Mouse (Mus musculus): ENCODE data around the gene Higd1a. TPM values are rescaled to one million over a fixed set of nuclear protein-coding genes. Genes with fewer than 3 reads are reported as not detected.

Higd1a gene
- total and polyA plus RNA-seq, 2 experiments from 2014 or later: 30.6 to 179 TPM

DNA sequence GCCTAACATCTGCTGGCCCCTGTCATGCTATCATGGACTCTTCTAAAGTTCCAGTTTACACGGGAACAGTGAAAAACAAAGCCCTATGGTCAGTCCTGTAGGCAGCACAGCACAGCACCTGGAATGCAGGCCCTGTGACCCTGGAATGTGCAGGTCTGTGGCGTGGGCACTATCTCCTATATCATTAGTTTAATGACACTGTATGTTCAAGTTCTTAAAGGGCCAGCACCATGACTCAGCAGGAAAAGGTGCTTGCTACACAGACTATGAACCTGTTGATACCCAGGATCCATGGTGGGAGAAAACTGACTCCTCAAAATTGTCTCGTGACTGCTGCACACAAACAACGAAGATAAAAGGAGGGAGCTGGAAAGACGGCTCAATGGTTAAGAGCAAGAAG lies 10.3 kb downstream of the Higd1a start:
- H3K4me1 ChIP-seq (ENCODE audit: insufficient read depth, low read length): no peaks in the 10 kb centered on the region
- no peak for DNase-seq (ENCODE audit: low spot score)
- H3K27me3 ChIP-seq (ENCODE audit: insufficient read depth, low read length): no peaks in the 10 kb centered on the region
- H3K4me2 ChIP-seq (ENCODE audit: low read depth, low read length, poor library complexity, severe bottlenecking): no peak overlapping the region
- ATAC-seq (ENCODE audit: low FRiP score): no peak
- no peaks in the 10 kb centered on the region for H3K9me3 ChIP-seq (ENCODE audit: low read length)
- no peak overlapping the region for H3K27ac ChIP-seq (ENCODE audit: low read depth, low read length)
- peaks cover 24% of the 10 kb centered on the region; the same call in 1 of the 2 replicates for H3K36me3 ChIP-seq (ENCODE audit: insufficient read depth, low read length)
- WGBS: 81% methylated on average over 5 of the region's 5 CpGs
- H3K9ac ChIP-seq (replicated peaks; ENCODE audit: low read length, poor library complexity, severe bottlenecking): no peak overlapping the region
- no peak overlapping the region for H3K4me3 ChIP-seq (ENCODE audit: low read depth, low read length)
- TF ChIP-seq CTCF (IDR thresholded peaks at IDR 0.05): no peak

DNA sequence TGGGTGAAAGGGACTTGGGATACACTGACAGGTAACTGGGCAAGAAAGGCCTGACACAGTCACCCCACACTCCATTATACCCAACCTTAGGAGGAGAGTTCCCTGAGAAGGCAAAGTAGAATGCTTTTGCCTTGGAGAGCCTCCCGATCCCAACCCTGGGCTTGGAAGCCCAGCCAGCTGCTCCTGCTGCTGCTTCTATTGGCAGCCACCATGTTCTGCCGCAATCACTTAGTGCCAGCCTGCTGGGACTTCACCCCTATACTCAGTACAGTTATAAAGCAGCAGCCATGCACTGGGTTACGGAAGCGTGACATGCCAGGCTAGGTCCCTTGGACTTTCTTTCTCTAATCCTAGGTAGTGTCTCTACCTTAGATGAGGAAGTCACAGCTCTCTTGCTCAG lies 11.0 kb downstream of the Higd1a start:
- no peak for TF ChIP-seq CTCF (IDR thresholded peaks at IDR 0.05)
- no peaks in the 10 kb centered on the region for H3K9me3 ChIP-seq (ENCODE audit: low read length)
- no peak for DNase-seq (ENCODE audit: low spot score)
- WGBS: 95% methylated on average over 4 of the region's 4 CpGs
- no peak overlapping the region for H3K4me3 ChIP-seq (ENCODE audit: low read depth, low read length)
- no peak overlapping the region for H3K27ac ChIP-seq (ENCODE audit: low read depth, low read length)
- ATAC-seq (ENCODE audit: low FRiP score): no peak
- H3K4me2 ChIP-seq (ENCODE audit: low read depth, low read length, poor library complexity, severe bottlenecking): no peak overlapping the region
- H3K9ac ChIP-seq (replicated peaks; ENCODE audit: low read length, poor library complexity, severe bottlenecking): no peak overlapping the region
- H3K36me3 ChIP-seq (ENCODE audit: insufficient read depth, low read length): peaks cover 24% of the 10 kb centered on the region; the same call in 1 of the 2 replicates
- no peaks in the 10 kb centered on the region for H3K4me1 ChIP-seq (ENCODE audit: insufficient read depth, low read length)
- no peaks in the 10 kb centered on the region for H3K27me3 ChIP-seq (ENCODE audit: insufficient read depth, low read length)

DNA sequence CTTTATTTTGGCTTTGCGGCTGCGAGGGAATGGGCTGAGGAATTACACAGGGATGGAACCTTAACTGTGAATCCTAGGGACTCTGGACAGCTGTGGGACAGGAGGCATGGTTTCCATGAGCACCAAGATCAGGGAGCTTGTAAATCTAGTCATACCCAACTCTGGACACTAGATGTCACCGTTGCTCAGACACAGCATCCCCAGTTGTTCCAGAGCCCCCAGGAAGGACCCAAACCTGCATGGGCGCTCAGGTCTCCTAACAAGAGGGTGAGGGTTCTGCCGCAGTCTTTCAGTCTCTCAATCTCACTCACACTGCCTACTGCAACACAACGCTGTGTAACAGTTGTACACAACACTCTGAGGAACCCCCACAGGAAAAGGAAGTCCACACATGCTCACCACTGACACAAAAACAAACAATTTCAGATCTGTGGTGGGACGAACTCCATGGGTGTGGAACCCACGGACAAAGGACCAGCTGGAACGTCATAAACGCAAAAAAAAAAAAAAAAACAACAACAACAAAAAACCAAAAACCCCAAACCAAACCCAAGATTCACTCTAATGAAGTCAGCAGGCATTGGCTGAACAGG lies 11.5 kb downstream of the Higd1a start:
- Histone ChIP-seq H3K36me3 (ENCODE audit: insufficient read depth, low read length) (peaks cover 19% of the 10 kb centered on the region; the same call in 1 of the 2 replicates), H3K4me2 (ENCODE audit: low read depth, low read length, poor library complexity, severe bottlenecking) (no peak overlapping the region), H3K4me3 (ENCODE audit: low read depth, low read length) (no peak overlapping the region), H3K9ac (replicated peaks; ENCODE audit: low read length, poor library complexity, severe bottlenecking) (no peak overlapping the region), H3K4me1 (ENCODE audit: insufficient read depth, low read length) (no peaks in the 10 kb centered on the region), H3K27me3 (ENCODE audit: insufficient read depth, low read length) (no peaks in the 10 kb centered on the region), H3K27ac (ENCODE audit: low read depth, low read length) (no peak overlapping the region), H3K9me3 (ENCODE audit: low read length) (no peaks in the 10 kb centered on the region)
- peak; percentile 71 for DNase-seq (ENCODE audit: low spot score)
- no peak; the same call in 1 of the 2 replicates for ATAC-seq (ENCODE audit: low FRiP score)
- TF ChIP-seq CTCF (IDR thresholded peaks at IDR 0.05): peak; percentile 82
- 50% methylated on average over 10 of the region's 10 CpGs for WGBS

DNA sequence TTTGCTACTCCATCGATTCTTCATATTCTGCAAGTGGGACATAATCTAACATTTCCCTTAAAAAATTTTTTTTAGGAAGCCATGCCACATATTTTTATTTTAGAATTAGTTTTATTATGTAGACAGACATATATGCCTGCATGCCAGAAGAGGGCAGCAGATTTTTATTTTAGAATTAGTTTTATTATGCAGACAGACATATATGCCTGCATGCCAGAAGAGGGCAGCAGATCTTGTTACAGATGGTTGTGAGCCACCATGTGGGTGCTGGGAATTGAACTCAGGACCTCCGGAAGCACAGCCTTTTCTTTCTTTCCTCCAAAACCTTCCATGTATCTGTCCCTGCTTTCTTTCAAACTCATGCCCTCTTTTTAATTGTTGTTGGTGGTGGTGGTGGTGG lies 15.2 kb downstream of the Higd1a start:
- DNase-seq (ENCODE audit: low spot score) (peak; percentile 21), ATAC-seq (ENCODE audit: low FRiP score) (no peak)
- H3K9me3 ChIP-seq (ENCODE audit: low read length): no peaks in the 10 kb centered on the region
- H3K9ac ChIP-seq (replicated peaks; ENCODE audit: low read length, poor library complexity, severe bottlenecking): no peak overlapping the region
- WGBS: 95% methylated on average over 2 of the region's 2 CpGs
- peak; percentile 56 for TF ChIP-seq CTCF (IDR thresholded peaks at IDR 0.05)
- 0 out of 2 replicates have a peak, but pooled peaks cover 3% of the 10 kb centered on the region for H3K36me3 ChIP-seq (ENCODE audit: insufficient read depth, low read length)
- 0 out of 2 replicates have a peak, but pooled peaks cover 2% of the 10 kb centered on the region for H3K4me1 ChIP-seq (ENCODE audit: insufficient read depth, low read length)
- no peak overlapping the region for H3K4me3 ChIP-seq (ENCODE audit: low read depth, low read length)
- H3K27me3 ChIP-seq (ENCODE audit: insufficient read depth, low read length): no peaks in the 10 kb centered on the region
- H3K4me2 ChIP-seq (ENCODE audit: low read depth, low read length, poor library complexity, severe bottlenecking): no peak overlapping the region
- H3K27ac ChIP-seq (ENCODE audit: low read depth, low read length): no peak overlapping the region

DNA sequence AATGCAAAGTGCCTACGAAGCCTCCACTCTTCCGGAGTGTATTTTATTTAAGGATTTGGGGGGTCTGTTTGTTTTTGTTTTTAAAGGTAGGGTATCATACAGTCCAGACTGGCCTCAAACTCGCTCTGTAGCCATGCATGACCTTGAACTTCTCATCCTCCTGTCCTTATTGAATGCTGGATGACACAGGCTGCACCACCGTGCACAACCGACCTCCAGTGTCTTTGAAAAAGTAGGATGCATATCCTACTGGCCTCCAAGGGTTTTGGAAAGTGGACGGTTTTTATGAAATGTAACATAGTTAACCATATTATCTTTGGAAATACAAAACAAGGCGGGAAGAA lies 18.6 kb downstream of the Higd1a start:
- Histone ChIP-seq H3K9me3 (ENCODE audit: low read length) (no peaks in the 10 kb centered on the region), H3K4me1 (ENCODE audit: insufficient read depth, low read length) (0 out of 2 replicates have a peak, but pooled peaks cover 2% of the 10 kb centered on the region), H3K27me3 (ENCODE audit: insufficient read depth, low read length) (no peaks in the 10 kb centered on the region), H3K36me3 (ENCODE audit: insufficient read depth, low read length) (no peaks in the 10 kb centered on the region), H3K4me3 (ENCODE audit: low read depth, low read length) (peak overlapping the region; percentile 52), H3K9ac (replicated peaks; ENCODE audit: low read length, poor library complexity, severe bottlenecking) (peak overlapping the region; percentile 60; the same call in 1 of the 2 replicates), H3K27ac (ENCODE audit: low read depth, low read length) (no peak overlapping the region), H3K4me2 (ENCODE audit: low read depth, low read length, poor library complexity, severe bottlenecking) (peak overlapping the region; percentile 74)
- 30% methylated on average over 7 of the region's 7 CpGs for WGBS
- peak; percentile 55; the same call in 1 of the 2 replicates for ATAC-seq (ENCODE audit: low FRiP score)
- DNase-seq (ENCODE audit: low spot score): no peak
- TF ChIP-seq CTCF (IDR thresholded peaks at IDR 0.05): no peak

DNA sequence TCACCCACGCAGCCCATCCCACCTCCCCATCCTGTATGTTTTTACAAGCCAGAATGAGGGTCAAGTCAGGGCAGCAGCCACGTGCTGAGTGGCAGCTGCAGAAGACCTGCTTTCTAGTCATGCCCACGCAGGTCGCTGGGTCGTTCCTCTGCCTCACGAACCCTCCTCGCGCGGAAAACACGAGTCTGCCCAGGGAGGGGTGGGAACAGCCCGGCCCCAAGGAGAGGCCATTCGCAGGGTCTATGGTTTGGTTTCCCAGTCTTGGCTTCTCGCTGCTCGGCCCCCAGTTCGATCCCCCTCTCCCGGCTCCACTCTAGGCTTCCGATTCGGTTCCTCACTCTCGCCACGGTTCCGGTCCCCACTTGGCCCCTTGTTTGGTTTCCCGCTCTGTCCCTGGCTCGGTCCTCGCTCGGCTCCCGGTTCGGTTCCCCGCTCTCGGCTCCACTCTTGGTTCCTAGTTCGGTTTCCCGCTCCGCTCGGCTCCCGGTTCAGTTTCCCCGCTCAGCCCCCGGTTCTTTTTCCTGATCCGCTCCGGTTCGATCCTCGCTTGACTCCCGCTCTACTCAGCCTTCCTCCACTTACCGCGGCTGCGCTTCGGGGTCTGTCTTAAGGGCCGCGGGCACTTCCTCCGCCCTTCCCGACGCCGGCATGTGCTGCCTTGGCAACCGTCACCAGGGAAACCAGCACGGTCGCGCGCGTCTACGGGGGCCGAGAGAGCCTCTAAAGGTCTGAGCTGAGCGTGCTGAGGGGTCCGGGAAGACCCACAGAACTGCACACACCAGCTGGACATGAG lies 19.1 kb downstream of the Higd1a start, which contains the start of gene Ccdc13:
TSS of gene Ccdc13 (minus strand) at position 633 of the 793 bp plus-strand sequence.
- DNase-seq (ENCODE audit: low spot score) (peak; percentile 87), ATAC-seq (ENCODE audit: low FRiP score) (peak; percentile 91)
- 3% methylated on average over 61 of the region's 61 CpGs for WGBS
- Histone ChIP-seq H3K27ac (ENCODE audit: low read depth, low read length) (no peak within 1 kb of the TSS), H3K4me2 (ENCODE audit: low read depth, low read length, poor library complexity, severe bottlenecking) (peak within 1 kb of the TSS; percentile 74), H3K36me3 (ENCODE audit: insufficient read depth, low read length) (no peaks in the 10 kb centered on the region), H3K9me3 (ENCODE audit: low read length) (no peaks in the 10 kb centered on the region), H3K27me3 (ENCODE audit: insufficient read depth, low read length) (no peaks in the 10 kb centered on the region), H3K4me3 (ENCODE audit: low read depth, low read length) (peak within 1 kb of the TSS; percentile 52), H3K9ac (replicated peaks; ENCODE audit: low read length, poor library complexity, severe bottlenecking) (peak within 1 kb of the TSS; percentile 60), H3K4me1 (ENCODE audit: insufficient read depth, low read length) (0 out of 2 replicates have a peak, but pooled peaks cover 2% of the 10 kb centered on the region)
- TF ChIP-seq CTCF (IDR thresholded peaks at IDR 0.05): no peak
